Mouse (Mus musculus): ENCODE results near the gene Rnf114. TPM values are rescaled to one million over a fixed set of nuclear protein-coding genes. Genes with fewer than 3 reads are reported as not detected.

The Rnf114 gene
- total and polyA plus RNA-seq, 2 experiments, result 44.3 to 71.0 TPM

DNA sequence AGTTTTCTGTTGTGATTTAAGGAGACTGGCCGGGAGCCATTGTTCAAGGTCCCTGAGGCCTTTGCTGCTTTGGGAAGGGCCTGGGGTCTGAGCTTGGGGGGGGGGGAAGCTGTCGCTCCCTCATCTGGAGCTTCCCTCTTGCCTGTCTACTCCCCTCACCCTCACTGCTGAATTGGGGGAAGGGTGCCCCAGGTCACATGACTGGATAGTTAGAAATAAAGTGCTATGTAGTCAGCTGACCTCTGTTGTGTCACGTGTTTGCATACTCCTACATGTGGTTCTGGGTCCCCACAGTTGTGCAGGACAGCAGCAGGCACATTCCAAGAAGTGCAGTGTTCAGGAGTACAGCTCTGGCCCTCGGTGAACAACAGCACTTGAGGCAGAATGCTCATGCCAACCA lies 15.7 kb upstream of the Rnf114 start:
- Histone ChIP-seq H3K27ac (replicated peaks; ENCODE audit: insufficient read depth, low read depth, low read length) (no peak overlapping the region), H3K4me3 (ENCODE audit: insufficient read depth, low read depth, low read length) (no peak overlapping the region), H3K27me3 (ENCODE audit: control insufficient read depth, insufficient read depth, low read length) (no peaks in the 10 kb centered on the region), H3K79me2 (ENCODE audit: control insufficient read depth, insufficient read depth, low read length) (no peaks in the 10 kb centered on the region), H3K36me3 (ENCODE audit: control insufficient read depth, insufficient read depth, low read length) (no peaks in the 10 kb centered on the region), H3K9ac (ENCODE audit: low read depth, low read length) (no peak overlapping the region), H3K4me1 (ENCODE audit: control insufficient read depth, insufficient read depth, low read length) (no peaks in the 10 kb centered on the region)
- DNase-seq (ENCODE audit: extremely low read depth, low read depth, low spot score), result no peak
- 60% methylated on average over 4 of the region's 4 CpGs for WGBS
- TF ChIP-seq CTCF (IDR thresholded peaks at IDR 0.05; ENCODE audit: low read depth, low read length) (no peak), POLR2A (IDR thresholded peaks at IDR 0.05; ENCODE audit: extremely low read depth, insufficient read depth, low read length) (no peak)

DNA sequence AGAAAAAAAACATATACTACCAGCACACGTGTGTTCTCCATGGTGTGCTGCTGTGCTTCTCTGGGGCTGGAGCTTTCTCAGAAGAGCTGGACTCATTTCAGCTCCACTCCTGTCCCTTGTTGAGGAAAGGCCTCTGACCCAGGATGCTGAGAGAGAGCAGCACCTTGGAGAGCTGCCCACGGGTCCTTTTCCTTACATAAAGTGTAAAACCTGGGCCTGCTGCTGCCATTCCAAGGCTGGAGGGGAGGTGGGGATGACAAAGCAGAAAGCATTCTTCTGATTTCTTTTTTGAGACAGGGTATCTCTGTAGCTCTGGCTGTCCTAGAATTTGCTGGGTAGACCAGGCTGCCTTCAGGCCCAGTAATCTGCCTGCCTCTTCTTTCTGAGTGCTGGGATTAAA lies 14.3 kb upstream of the Rnf114 start:
- no peak overlapping the region for H3K4me3 ChIP-seq (ENCODE audit: insufficient read depth, low read depth, low read length)
- H3K27ac ChIP-seq (replicated peaks; ENCODE audit: insufficient read depth, low read depth, low read length), result no peak overlapping the region
- no peak for DNase-seq (ENCODE audit: extremely low read depth, low read depth, low spot score)
- H3K4me1 ChIP-seq (ENCODE audit: control insufficient read depth, insufficient read depth, low read length), result no peaks in the 10 kb centered on the region
- no peaks in the 10 kb centered on the region for H3K27me3 ChIP-seq (ENCODE audit: control insufficient read depth, insufficient read depth, low read length)
- no peaks in the 10 kb centered on the region for H3K79me2 ChIP-seq (ENCODE audit: control insufficient read depth, insufficient read depth, low read length)
- no peak overlapping the region for H3K9ac ChIP-seq (ENCODE audit: low read depth, low read length)
- WGBS, result 43% methylated on average over 2 of the region's 2 CpGs
- no peaks in the 10 kb centered on the region for H3K36me3 ChIP-seq (ENCODE audit: control insufficient read depth, insufficient read depth, low read length)
- TF ChIP-seq POLR2A (IDR thresholded peaks at IDR 0.05; ENCODE audit: extremely low read depth, insufficient read depth, low read length) (no peak), CTCF (IDR thresholded peaks at IDR 0.05; ENCODE audit: low read depth, low read length) (no peak)

DNA sequence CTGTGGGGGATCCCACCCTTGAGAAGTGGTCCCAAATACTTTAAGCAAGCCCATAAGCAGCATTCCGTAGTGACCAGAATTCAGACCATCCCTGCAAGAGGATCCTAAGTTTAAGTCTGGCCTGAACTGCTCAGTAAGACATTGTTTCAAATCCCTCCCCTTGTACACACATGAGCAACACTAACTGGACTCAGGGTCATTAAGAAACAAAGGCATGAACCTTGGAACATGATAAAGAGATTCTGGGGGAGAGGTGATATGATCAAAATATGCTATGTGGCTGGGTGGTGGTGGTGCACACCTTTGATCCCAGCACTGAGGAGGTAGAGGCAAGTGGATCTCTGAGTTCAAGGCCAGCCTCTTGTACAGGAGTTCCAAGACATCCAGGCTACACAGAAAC lies 12.9 kb upstream of the Rnf114 start:
- peak; percentile 29 for DNase-seq (ENCODE audit: extremely low read depth, low read depth, low spot score)
- TF ChIP-seq CTCF (IDR thresholded peaks at IDR 0.05; ENCODE audit: low read depth, low read length), result no peak
- TF ChIP-seq POLR2A (IDR thresholded peaks at IDR 0.05; ENCODE audit: extremely low read depth, insufficient read depth, low read length), result no peak
- Histone ChIP-seq H3K79me2 (ENCODE audit: control insufficient read depth, insufficient read depth, low read length) (0 out of 2 replicates have a peak, but pooled peaks cover 4% of the 10 kb centered on the region), H3K27me3 (ENCODE audit: control insufficient read depth, insufficient read depth, low read length) (no peaks in the 10 kb centered on the region), H3K27ac (replicated peaks; ENCODE audit: insufficient read depth, low read depth, low read length) (no peak overlapping the region), H3K4me3 (ENCODE audit: insufficient read depth, low read depth, low read length) (no peak overlapping the region), H3K4me1 (ENCODE audit: control insufficient read depth, insufficient read depth, low read length) (no peaks in the 10 kb centered on the region), H3K36me3 (ENCODE audit: control insufficient read depth, insufficient read depth, low read length) (no peaks in the 10 kb centered on the region), H3K9ac (ENCODE audit: low read depth, low read length) (no peak overlapping the region)
- 95% methylated on average over 1 of the region's 1 CpGs for WGBS

DNA sequence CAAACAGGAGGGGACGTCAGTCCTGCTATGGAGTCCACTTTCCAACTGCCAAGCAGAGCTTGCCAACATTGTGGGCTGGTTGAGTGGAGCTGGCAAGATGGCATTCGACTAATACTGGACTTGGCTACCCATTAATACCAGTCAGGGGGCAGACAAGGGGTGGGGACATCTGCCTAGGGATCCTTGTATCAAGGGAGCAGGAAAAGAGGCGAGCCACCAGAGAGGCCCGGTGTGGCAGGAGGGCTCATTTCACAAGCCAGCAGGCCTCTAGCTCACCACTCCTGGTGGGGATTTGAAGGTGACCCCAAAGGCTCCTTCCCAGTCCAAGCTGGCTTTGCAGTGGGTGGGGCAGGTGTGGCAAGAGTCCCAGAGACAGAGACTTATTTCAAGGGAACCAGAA lies 9.8 kb upstream of the Rnf114 start:
- no peak overlapping the region for H3K27ac ChIP-seq (replicated peaks; ENCODE audit: insufficient read depth, low read depth, low read length)
- 93% methylated on average over 4 of the region's 4 CpGs for WGBS

DNA sequence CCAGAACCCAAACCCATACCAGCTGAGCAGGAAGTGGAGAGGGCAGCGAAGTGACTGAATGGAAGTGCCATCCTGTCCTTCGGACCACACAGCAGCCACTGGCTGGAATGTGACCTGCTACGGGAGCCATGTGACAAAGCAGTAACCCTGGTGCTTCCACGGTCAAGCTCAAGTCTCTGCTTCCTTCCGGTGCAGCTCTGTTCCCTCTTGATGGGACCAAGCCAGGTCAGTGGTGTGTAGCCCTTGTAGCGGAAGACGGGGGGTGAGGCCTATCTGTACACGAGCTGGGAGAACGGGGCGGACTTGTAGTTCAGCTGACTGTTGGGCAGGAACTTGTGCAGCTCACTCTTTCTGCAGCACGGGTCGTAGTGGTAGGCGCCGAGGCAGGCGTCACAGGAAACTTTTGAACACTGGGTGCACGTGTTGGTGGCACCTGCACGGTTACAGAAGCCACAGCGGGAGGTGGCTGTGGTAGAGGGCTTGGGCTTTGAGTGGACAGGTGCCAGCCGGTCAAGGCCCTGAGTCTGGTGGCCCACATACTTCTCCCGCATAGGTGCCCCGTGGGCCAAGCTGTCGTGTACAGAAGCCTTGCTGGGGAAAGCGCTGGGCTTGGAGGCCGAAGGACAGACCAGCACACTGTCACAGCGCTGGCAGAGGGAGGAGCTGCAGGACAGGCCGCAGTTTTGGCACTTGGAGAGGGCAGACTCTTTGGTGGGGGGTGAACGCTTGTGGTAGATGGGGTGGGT lies 9.2 kb upstream of the Rnf114 start:
- H3K9ac ChIP-seq (ENCODE audit: low read depth, low read length), result no peak overlapping the region
- H3K4me3 ChIP-seq (ENCODE audit: insufficient read depth, low read depth, low read length), result no peak overlapping the region
- peaks cover 30% of the 10 kb centered on the region; the same call in 1 of the 2 replicates for H3K79me2 ChIP-seq (ENCODE audit: control insufficient read depth, insufficient read depth, low read length)
- H3K27me3 ChIP-seq (ENCODE audit: control insufficient read depth, insufficient read depth, low read length), result no peaks in the 10 kb centered on the region
- peak; percentile 37 for DNase-seq (ENCODE audit: extremely low read depth, low read depth, low spot score)
- TF ChIP-seq POLR2A (IDR thresholded peaks at IDR 0.05; ENCODE audit: extremely low read depth, insufficient read depth, low read length) (no peak), CTCF (IDR thresholded peaks at IDR 0.05; ENCODE audit: low read depth, low read length) (no peak)
- H3K27ac ChIP-seq (replicated peaks; ENCODE audit: insufficient read depth, low read depth, low read length), result peak overlapping the region; percentile 5; the same call in 1 of the 2 replicates
- H3K4me1 ChIP-seq (ENCODE audit: control insufficient read depth, insufficient read depth, low read length), result peaks cover 12% of the 10 kb centered on the region
- no peaks in the 10 kb centered on the region for H3K36me3 ChIP-seq (ENCODE audit: control insufficient read depth, insufficient read depth, low read length)
- 84% methylated on average over 27 of the region's 27 CpGs for WGBS

More for the DNA sequence above, 9.8 kb upstream of the Rnf114 start:
- TF ChIP-seq POLR2A (IDR thresholded peaks at IDR 0.05; ENCODE audit: extremely low read depth, insufficient read depth, low read length) (no peak), CTCF (IDR thresholded peaks at IDR 0.05; ENCODE audit: low read depth, low read length) (no peak)
- Histone ChIP-seq H3K9ac (ENCODE audit: low read depth, low read length) (no peak overlapping the region), H3K4me1 (ENCODE audit: control insufficient read depth, insufficient read depth, low read length) (peaks cover 10% of the 10 kb centered on the region), H3K27me3 (ENCODE audit: control insufficient read depth, insufficient read depth, low read length) (no peaks in the 10 kb centered on the region), H3K36me3 (ENCODE audit: control insufficient read depth, insufficient read depth, low read length) (no peaks in the 10 kb centered on the region), H3K79me2 (ENCODE audit: control insufficient read depth, insufficient read depth, low read length) (peaks cover 25% of the 10 kb centered on the region; the same call in 1 of the 2 replicates), H3K4me3 (ENCODE audit: insufficient read depth, low read depth, low read length) (no peak overlapping the region)
- DNase-seq (ENCODE audit: extremely low read depth, low read depth, low spot score), result no peak

DNA sequence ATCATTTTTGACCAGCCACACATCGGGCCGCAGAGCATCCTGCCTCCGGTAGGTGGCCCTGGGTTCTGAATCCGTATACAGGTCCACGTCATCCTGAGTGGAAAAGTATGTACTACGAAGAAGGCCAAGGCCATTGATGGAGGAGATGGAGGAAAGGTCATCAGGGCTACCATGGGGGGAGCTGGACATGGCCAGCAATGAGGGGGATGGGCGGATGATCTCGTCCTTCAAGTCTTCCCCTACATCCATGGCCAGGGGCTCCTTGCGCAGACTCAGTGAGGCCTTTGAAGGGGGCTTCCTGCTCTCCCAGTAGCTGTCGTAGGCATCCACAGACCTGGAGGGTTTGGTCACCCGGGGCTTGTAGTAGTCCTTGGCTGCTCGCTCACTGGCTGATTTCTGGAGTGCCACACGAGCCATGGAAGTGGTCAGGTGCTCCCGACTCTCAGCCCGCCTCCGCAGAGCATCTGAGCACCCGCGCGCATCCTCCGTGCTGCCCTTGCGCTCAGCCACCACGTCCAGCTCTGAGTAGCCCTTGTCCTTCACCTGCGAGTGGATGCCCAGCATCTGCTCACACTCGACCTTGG lies 8.5 kb upstream of the Rnf114 start:
- WGBS, result 94% methylated on average over 24 of the region's 24 CpGs
- Histone ChIP-seq H3K36me3 (ENCODE audit: control insufficient read depth, insufficient read depth, low read length) (no peaks in the 10 kb centered on the region), H3K27me3 (ENCODE audit: control insufficient read depth, insufficient read depth, low read length) (no peaks in the 10 kb centered on the region), H3K4me3 (ENCODE audit: insufficient read depth, low read depth, low read length) (no peak overlapping the region), H3K27ac (replicated peaks; ENCODE audit: insufficient read depth, low read depth, low read length) (no peak overlapping the region), H3K9ac (ENCODE audit: low read depth, low read length) (no peak overlapping the region), H3K4me1 (ENCODE audit: control insufficient read depth, insufficient read depth, low read length) (peaks cover 12% of the 10 kb centered on the region), H3K79me2 (ENCODE audit: control insufficient read depth, insufficient read depth, low read length) (peaks cover 33% of the 10 kb centered on the region; the same call in 1 of the 2 replicates)
- DNase-seq (ENCODE audit: extremely low read depth, low read depth, low spot score), result no peak
- TF ChIP-seq CTCF (IDR thresholded peaks at IDR 0.05; ENCODE audit: low read depth, low read length) (no peak), POLR2A (IDR thresholded peaks at IDR 0.05; ENCODE audit: extremely low read depth, insufficient read depth, low read length) (no peak)
